Mouse (Mus musculus): ENCODE measurements around the gene Hist1h2ak.
"Not testable (repeated sequence)": the region's sequence is repeated elsewhere in the genome, so short reads cannot be mapped to it uniquely, and the experiment has no call there.

Gene Hist1h2ak

DNA sequence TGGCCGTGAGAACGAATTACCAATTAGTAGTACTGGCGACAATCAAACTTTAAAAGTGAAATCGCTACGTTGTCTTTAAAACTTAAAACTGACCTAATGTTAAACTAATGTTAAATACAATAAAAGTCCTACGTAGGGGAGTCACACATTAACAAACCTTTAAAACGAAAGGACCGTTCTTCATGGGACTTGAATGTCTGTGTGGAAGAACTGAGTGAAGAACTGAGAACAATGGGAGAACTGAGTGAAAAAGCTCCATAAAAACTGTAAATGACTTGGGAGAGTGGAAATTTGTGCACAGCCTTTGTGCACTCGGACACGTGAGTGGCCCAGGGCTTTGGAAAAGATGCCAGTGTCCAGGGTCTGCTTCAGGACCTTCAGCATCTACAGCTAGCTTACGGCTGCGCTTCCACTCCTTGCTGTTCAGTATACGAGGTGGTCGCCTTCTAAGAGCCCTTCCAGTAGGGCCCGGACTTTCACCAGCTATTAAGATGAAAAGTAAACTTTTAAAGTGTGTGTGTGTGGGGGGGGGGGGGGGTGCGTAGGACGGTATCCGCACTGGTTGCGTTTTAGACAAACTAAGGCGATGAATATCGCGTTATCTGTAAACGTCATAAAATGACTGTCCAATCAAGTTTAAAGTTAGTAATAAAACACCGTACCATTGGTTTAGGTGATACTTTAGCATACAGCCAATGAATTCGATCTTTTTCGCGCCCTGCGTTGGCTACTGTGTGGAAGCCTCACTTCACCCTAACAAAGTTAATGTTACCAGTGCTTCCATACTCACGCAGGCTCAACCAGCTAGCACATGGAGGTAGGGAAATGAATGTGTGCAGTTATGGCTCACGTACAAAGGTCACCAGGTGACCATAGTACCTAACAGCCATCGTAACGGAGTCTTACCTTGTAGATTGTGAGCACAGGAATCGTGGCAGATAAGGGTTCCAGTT, 25.5 kb upstream of the Hist1h2ak start:
- intact Hi-C loops (cut with DNase I) = no loop called here

DNA sequence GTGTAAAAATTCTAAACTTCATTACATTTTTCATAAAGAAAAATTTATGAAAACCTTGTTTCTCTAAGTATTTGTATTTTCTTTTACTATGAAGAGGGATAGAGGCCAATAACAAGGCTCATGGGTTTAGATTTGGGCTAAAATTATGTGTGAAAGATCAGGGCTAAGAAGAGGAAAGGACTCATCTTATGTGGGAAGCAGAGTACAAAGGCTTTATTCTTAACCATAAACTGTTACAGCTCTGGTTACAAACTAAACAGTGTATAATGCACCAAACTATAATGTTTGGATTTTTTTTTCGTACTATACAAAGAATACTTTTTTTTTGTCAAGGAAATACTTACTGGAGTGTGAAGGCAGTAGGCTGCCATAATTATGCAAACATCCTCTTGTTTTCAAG, 2.1 kb upstream of the Hist1h2ak start:
- intact Hi-C loops (cut with DNase I) = no loop called here

DNA sequence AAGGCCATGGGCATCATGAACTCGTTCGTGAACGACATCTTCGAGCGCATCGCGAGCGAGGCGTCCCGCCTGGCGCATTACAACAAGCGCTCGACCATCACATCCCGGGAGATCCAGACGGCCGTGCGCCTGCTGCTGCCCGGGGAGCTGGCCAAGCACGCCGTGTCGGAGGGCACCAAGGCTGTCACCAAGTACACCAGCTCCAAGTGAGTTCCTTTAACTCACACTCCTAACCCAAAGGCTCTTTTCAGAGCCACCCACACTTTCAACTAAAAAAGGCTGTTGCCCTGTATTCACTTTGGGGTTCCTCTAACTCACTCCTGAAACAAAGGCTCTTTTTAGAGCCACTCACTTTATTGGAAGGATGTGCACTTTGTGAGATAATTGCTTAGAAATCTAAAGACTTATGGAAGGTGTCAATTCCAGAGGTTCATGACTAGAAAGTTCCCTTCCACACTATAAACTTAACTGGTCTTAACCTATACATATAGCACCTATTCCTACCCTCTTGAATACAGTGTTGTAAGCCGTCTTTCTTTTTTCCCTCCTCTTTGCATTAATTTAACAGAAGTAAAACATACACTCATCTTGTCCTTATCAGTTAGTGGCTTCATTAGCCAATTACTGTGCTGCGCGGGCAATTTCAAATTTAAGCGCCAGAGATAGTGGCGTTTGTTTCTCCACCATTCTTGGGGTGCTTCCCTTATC, 821 bp upstream of the Hist1h2ak start:
- intact Hi-C loops (cut with DNase I) = not testable (repeated sequence)

DNA sequence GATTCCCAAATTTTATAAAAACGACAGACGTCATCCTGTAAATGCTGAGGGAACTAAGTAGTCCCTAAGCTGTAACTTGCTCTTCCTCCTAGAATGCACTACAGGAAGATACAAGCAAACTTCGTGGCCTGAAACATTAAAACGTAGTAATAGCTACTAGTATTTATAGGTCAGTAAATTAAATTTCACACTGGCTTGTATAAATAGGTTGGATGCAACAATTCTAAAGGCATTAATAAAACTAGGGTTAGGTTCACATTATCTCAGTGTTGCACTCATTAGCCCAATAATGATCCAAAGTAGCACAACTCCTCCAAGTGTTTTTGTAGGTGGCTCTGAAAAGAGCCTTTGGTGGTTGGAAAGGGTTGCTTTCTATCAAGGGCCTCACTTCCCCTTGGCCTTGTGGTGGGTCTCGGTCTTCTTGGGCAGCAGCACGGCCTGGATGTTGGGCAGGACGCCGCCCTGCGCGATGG, 540 bp downstream of the Hist1h2ak start:
- intact Hi-C loops (cut with DNase I) = no loop called here

DNA sequence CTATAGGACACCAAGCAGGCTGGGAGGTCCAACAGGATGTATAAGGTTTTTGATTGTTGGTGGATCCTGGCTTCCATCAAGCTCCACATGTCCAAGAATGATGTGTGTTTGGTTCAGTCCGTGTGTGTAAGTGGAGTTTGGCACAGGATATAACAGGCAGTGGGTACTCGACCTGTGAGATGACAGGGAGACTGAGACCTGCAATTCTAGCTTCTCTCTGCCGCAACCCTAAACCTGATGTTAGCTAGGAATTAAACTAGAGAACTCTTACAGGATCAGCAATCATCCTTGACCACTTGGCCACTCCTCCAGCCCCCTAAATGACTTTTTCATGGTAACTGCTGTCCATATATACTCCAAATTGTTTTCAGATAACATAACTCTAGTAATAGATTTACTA, 1.3 kb downstream of the Hist1h2ak start:
- intact Hi-C loops (cut with DNase I) = no loop called here

DNA sequence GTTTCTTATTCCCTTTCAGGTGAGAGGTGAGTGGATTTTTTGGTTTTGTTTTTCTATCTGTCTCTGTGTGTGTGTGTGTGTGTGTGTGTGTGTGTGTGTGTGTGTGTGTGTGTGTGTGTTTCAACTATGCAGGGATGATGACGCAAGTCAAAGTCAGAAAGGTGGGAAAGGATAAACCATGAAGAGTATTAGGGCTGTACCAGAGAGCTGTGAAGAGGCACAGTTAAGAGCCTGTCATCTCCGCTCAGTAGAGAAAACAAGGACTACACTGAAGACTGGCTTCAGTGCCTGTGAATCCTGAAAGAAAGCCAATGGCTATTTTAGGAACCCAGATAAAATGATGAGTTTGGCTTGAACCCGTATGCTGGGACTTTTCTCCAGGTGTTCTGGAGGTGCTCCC, 1.8 kb downstream of the Hist1h2ak start:
- intact Hi-C loops (cut with DNase I) = no loop called here

DNA sequence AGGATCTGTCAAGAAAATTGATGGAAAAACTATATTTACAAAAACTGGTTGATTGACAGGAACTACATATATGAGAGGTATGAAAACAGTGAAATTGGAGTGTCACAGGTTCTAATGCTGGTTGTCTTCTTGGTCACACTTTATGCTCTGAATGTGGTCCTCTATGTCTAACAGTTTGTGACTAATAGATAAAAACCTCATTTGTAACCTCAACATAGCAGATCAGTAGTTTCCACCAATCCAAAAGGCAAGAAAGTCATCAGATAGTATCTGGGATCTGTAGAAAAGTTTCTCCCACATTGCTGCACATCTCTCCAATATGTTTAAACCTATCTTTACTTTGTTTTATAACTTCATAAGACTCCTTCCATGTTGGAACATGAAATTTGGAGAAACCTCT, 2.2 kb downstream of the Hist1h2ak start:
- intact Hi-C loops (cut with DNase I) = no loop called here

DNA sequence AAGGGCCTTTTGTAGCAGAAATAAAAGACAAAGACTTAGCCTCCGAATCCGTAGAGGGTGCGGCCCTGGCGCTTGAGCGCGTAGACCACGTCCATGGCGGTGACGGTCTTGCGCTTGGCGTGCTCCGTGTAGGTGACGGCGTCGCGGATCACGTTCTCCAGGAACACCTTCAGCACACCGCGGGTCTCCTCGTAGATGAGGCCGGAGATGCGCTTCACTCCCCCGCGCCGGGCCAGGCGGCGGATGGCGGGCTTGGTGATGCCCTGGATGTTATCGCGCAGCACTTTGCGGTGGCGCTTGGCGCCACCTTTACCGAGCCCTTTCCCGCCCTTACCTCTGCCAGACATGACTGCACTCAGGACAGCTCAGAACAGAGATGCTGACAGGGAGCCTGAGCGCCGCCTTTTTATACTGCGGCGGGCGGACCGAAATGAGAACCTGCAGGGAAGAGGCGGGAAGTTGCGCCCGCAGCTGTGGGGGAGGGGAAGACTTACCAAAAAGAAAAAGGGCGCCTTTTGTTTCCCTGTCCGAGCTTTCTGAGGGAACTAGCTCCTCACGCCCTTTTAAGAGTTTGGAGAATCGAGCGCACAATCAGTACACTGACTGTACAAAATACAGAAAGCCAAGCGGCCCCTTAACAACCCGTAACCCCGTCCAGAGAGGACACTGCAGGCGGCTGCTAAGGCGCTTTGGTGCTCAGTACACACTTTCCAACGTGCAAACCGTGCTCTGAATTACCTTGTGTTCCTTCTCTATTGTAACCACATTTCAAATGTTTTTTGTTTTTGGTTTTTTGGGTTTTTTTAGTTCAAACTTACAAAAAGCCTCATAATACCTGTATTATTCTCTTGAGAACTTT, 3.2 kb downstream of the Hist1h2ak start, which contains the start of gene Hist1h4k:
TSS of gene Hist1h4k (minus strand) at position 347 of the 859 bp plus-strand sequence.
- intact Hi-C loops (cut with DNase I) = not testable (repeated sequence)

DNA sequence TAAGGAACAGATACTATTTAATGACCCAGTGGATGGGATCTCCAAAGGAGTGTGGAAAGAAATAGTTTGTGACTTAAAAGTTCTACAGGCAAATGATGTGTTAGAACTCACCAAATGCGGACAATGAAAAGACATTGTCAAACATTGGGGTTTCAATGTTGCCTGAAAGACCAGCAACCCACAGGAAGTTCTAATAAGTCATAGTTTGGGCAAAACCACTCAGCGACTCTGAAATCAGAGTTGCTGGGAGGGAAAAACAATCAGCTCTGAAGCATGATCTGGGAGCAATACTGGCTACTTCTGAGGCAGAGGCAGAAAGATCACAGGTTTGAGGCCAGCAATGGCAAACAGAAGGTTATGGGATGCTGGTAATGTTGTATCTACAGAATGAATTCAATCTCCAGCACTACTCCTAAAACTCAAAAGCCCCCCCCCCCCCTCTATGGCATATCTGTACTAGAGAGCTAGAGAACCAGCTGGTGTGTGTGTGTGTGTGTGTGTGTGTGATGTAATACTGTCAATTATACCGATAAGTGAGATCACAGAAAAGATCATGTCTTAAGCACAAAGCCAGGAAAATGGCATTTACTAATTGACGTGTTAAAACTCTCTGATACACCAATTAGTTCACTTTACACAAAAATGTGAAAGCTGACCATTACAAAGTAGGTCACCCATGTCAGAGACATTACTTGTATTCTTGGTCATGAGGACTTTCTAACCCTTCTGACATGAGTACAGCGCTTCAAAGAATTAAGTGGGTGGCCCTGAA, 4.1 kb downstream of the Hist1h2ak start:
- intact Hi-C loops (cut with DNase I) = no loop called here

DNA sequence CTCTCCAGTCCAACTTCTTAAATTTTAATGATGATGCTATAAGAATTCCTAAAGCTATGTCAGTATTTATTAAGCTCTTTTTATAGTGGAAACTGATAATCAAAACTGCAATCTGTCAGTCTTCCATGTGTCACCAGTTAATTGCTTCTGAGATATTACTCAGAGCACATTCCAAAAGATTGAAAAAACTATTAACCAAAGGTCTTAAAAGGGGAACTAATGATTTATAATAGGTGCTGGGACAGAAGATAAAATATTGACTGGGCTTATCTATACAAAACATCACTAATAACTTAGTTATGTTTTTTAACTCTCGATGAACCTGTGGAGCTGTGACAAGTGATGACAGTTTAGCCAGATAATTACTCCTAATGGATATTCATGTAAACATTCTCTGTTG, 8.6 kb downstream of the Hist1h2ak start:
- intact Hi-C loops (cut with DNase I) = no loop called here

DNA sequence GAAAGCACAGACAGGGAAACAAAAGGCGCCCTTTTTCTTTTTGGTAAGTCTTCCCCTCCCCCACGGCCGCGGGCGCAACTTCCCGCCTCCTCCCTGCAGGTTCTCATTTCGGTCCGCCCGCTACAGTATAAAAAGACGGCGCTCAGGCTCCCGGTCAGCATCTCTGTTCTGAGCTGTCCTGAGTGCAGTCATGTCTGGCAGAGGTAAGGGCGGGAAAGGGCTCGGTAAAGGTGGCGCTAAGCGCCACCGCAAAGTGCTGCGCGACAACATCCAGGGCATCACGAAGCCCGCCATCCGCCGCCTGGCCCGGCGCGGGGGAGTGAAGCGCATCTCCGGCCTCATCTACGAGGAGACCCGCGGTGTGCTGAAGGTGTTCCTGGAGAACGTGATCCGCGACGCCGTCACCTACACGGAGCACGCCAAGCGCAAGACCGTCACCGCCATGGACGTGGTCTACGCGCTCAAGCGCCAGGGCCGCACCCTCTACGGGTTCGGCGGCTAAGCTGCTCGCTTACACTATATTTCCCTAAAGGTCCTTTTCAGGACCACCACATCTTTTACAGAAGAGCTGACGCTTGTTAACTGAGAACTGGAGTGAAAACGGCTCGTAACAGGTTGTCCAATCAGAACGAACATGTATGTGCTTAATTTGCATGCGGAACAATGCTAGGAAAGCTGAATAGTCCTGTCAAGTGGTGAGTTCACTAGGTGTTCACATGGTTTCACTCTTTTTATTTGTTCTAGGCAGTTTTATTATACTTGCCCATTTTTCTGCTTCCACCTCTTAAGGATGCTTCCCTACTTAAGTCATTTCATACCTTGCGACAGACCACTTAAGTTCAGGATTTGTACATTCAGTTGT, 18.5 kb downstream of the Hist1h2ak start, which contains the start of gene Hist1h4j:
TSS of gene Hist1h4j (plus strand) at position 159 of the 862 bp plus-strand sequence.
- intact Hi-C loops (cut with DNase I) = not testable (repeated sequence)

DNA sequence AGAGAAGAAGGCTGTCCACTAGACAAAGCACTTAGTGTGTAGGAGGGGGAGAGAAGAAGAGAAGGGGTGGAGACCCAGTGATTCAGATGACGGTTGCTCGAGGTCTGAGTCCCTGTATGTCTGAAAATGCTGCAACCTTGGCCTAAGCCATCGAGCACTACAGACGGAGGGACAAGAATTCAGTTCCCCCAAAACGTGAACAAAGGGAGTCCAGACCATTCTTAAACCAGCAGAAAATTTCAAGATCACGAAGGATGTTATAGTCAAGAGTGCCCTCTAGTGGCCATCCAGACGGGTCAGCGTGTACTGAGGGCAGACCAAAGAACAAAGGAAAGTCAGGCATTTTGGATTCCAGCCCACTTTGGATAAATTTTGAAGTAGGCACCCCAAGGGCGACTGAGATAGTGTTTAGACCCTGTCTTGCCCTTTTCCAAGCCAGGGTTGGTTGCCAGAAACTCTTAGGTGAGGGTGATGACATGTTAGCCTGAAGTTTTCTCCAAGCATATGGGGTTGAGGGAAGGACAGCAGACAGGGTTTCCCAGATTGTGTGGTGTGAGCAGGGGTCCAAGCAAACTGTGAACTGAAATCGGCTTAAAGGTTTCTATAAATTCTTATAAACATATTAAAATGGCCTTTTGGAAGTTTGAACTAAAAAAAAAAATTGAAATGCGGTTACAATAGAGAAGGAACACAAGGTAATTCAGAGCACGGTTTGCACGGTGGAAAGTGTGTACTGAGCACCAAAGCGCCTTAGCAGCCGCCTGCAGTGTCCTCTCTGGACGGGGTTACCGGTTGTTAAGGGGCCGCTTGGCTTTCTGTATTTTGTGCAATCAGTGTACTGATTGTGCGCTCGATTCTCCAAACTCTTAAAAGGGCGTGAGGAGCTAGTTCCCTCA, 19.4 kb downstream of the Hist1h2ak start:
- intact Hi-C loops (cut with DNase I) = no loop called here

DNA sequence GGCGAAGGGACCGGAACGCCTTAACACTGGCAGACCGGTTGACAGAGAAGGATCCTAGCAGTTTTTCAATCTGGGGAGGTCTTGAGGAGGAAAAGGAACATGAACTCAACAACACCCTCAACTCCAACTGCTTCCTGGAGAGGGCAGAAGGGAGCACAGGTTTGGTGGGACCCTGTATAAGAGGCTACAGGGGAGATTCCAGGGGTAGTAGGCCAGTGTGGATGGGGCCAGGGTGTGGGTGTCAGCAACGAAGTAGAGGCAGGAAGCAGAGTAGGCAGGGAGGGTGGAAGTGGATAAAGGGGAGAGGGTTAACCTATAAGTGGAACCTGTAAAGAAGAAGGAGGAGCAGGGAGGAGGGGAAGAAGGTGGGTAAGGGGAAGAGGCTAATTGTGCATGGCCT, 20.2 kb downstream of the Hist1h2ak start:
- intact Hi-C loops (cut with DNase I) = no loop called here

DNA sequence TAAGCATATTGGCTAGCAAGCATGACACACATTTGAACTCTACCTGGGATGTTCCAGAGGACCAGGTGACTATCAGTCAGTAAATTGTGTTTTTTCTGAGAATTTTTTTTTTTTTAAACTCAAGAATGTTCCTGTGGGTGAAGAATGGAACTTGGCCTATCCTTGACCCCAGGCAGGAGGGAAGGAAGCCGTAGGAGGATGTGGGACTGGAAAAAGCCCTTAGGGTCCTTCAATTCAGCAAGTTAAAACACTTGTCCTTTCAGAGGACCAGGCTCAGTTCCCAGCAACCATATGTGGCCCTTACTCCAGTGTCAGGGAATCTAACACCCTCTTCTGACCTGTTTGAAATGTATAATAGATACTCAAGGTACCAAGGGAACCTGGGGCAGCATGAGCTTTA, 24.1 kb downstream of the Hist1h2ak start:
- intact Hi-C loops (cut with DNase I) = no loop called here

DNA sequence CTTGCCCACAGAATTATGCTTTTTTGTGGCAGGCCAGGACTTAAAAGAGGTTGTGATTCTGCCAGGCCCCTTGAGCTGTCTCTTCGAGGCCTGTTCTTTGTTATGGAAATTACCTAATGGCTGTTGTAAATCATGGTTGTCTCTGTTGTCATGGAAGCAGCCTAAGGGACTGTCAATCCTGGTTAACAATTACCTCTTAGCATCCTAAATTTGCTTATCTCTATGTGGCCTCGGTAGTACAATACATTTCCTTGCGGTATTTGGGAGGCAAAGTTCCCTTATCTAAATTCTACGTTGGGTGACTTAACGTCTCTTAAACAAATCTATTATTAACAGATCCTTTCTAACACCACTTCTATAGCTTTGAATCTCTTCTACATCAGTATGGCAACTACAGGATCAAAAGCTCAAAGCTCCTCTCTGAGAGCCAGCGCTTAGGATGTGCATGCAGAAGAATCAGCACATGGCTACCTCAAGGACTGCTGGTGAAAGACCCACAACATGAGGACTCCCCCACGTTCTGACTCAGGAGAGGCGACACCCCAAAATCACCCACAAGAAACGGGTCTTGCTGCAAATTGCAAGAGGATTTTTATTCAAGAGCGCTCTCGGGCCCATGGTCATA, 25.6 kb downstream of the Hist1h2ak start:
- intact Hi-C loops (cut with DNase I) = no loop called here

DNA sequence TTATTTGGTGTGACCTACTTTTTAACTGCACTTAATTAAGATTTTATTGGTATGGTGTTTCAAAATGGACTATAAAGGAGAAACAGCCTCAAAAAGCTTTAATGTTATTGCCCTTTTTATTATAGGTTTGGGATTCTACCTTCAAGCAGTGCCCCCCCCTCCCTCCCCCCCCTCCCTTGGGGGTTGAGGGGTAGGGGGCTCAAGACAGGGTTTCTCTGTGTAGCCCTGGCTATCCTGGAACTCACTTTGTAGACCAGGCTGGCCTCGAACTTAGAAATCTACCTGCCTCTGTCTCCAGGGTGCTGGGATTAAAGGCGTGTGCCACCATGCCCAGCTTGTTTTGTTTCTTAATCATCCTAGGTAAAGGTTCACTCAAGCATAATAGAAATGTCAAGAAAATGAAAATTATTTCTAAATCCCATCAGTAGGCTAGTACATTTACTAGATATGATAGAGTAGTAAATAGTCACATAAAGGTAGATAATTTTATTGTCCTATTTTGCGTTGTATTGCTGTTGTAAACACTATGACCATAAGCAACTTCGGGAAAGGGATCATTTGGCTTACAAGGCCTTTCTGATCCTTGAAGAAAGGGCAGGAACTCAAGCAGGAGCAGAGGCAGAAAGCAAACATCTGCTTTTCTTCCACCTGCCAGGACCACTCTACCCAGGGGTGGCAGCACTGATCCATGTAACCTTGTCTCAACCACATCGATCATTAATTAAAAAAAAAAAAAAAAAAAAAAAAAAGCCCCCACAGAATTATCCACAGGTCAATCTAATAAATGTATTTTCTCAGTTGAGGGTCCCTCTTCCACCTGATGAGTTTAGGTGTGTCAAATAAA, 30.4 kb downstream of the Hist1h2ak start:
- intact Hi-C loops (cut with DNase I) = no loop called here

DNA sequence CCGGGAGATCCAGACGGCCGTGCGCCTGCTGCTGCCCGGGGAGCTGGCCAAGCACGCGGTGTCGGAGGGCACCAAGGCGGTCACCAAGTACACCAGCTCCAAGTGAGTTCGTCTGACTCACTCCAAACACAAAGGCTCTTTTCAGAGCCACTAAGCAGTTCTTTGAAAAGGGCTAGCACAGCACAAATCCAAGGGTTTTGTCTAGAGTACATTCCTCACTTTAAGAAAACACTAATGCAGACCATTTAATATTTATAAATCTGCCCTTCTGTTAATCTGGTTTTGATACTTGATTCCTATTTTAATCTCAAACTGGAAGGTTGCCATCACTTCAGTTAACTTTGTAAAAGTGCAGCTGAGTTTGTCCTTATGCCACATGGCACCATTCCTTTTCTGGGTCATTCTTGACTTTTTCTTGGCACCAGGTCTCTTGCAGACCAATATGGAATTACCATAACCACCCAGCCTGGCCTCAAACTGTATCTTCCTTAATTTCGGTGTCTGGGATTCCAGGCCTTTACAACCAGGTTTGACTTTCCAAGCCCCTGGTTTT, 31.2 kb downstream of the Hist1h2ak start:
- intact Hi-C loops (cut with DNase I) = no loop called here
